Comparison of ENCODE assay signal across 1 mouse cellular context in genomic region chr9:65201381-65202164, GRCm38 (mm10).
TF ChIP-seq lines count a peak whose summit lies in the region.

No protein-coding gene starts in this region.

TF ChIP-seq in CH12.LX, 34 proteins besides CTCF, POLR2A, EP300 and RAD21 (continued from another document):
- TF ChIP-seq ZNF384 (IDR thresholded peaks at IDR 0.05; ENCODE audit: low read depth, low read length) = peak; percentile 83
- peak; percentile 72; the same call in 1 of the 2 replicates for TF ChIP-seq TCF12 (IDR thresholded peaks at IDR 0.05; ENCODE audit: low read depth, low read length)
- TF ChIP-seq CHD2 (IDR thresholded peaks at IDR 0.05; ENCODE audit: low read length) = no peak
- TF ChIP-seq UBTF (IDR thresholded peaks at IDR 0.05; ENCODE audit: low read depth, low read length) = no peak
- no peak for TF ChIP-seq MXI1 (IDR thresholded peaks at IDR 0.05; ENCODE audit: low read depth, low read length)
- TF ChIP-seq JUND (conservative IDR thresholded peaks at IDR 0.05; ENCODE audit: low read depth, low read length) = no peak; the same call in 1 of the 2 replicates
- no peak for TF ChIP-seq GABPA (IDR thresholded peaks at IDR 0.05; ENCODE audit: insufficient replicate concordance, low read depth, low read length)
- peak; percentile 65; the same call in 1 of the 2 replicates for TF ChIP-seq E2F4 (IDR thresholded peaks at IDR 0.05; ENCODE audit: insufficient replicate concordance, low read depth, low read length)
- TF ChIP-seq RCOR1 (conservative IDR thresholded peaks at IDR 0.05; ENCODE audit: low read depth, low read length) = no peak
- TF ChIP-seq JUN (IDR thresholded peaks at IDR 0.05; ENCODE audit: insufficient read depth, low read depth, low read length) = peak; percentile 4; the same call in 1 of the 2 replicates
- peak; percentile 31 for TF ChIP-seq SIN3A (IDR thresholded peaks at IDR 0.05; ENCODE audit: low read length)
- TF ChIP-seq HCFC1 (IDR thresholded peaks at IDR 0.05; ENCODE audit: low read depth, low read length) = peak; percentile 75
- TF ChIP-seq NRF1 (IDR thresholded peaks at IDR 0.05; ENCODE audit: low read depth, low read length) = no peak
- TF ChIP-seq BHLHE40 (IDR thresholded peaks at IDR 0.05; ENCODE audit: low read depth, low read length) = no peak
- TF ChIP-seq USF2 (conservative IDR thresholded peaks at IDR 0.05; ENCODE audit: low read depth, low read length) = no peak
- TF ChIP-seq ZC3H11A (IDR thresholded peaks at IDR 0.05; ENCODE audit: low read depth, low read length) = no peak
- no peak for TF ChIP-seq MAZ (IDR thresholded peaks at IDR 0.05; ENCODE audit: low read depth, low read length)
- peak; percentile 79 for TF ChIP-seq NELFE (IDR thresholded peaks at IDR 0.05; ENCODE audit: low read depth, low read length)
- TF ChIP-seq ZKSCAN1 (IDR thresholded peaks at IDR 0.05; ENCODE audit: borderline replicate concordance, low read depth, low read length) = no peak
- TF ChIP-seq IRF4 (IDR thresholded peaks at IDR 0.05; ENCODE audit: low read depth, low read length) = peak; percentile 4; the same call in 1 of the 2 replicates
- peak; percentile 99 for TF ChIP-seq TBP (conservative IDR thresholded peaks at IDR 0.05; ENCODE audit: low read depth, low read length)
- TF ChIP-seq ZMIZ1 (IDR thresholded peaks at IDR 0.05; ENCODE audit: low read depth, low read length) = peak; percentile 100
- TF ChIP-seq CHD1 (IDR thresholded peaks at IDR 0.05; ENCODE audit: low read depth, low read length) = no peak
- peak; percentile 59; the same call in 1 of the 2 replicates for TF ChIP-seq MAFK (IDR thresholded peaks at IDR 0.05; ENCODE audit: insufficient replicate concordance, low read length)
- TF ChIP-seq MYC (IDR thresholded peaks at IDR 0.05; ENCODE audit: low read depth, low read length) = peak; percentile 89
- TF ChIP-seq USF1 (IDR thresholded peaks at IDR 0.05; ENCODE audit: low read depth, low read length) = no peak
- TF ChIP-seq PAX5 (IDR thresholded peaks at IDR 0.05; ENCODE audit: low read length) = no peak
- TF ChIP-seq ELF1 (IDR thresholded peaks at IDR 0.05; ENCODE audit: low read depth, low read length) = peak; percentile 70; the same call in 1 of the 2 replicates
- no peak for TF ChIP-seq KAT2A (IDR thresholded peaks at IDR 0.05; ENCODE audit: insufficient replicate concordance, low read length)
- no peak for TF ChIP-seq MAX (IDR thresholded peaks at IDR 0.05; ENCODE audit: low read length)
- TF ChIP-seq ETS1 (conservative IDR thresholded peaks at IDR 0.05; ENCODE audit: low read depth, low read length) = peak; percentile 96
TF ChIP-seq in CH12.LX: peak in this region for 16.
